Mouse (Mus musculus) stomach, embryonic 16.5 days (tissue): ENCODE results near the gene Ctsll3. TPM values are rescaled to one million over a fixed set of nuclear protein-coding genes. Genes with fewer than 3 reads are reported as not detected.

Experiments used
- ATAC-seq: fragments of 200-750 bp; cut with Nextera tagmentation; 2 replicates; pipeline ENCODE4 v1.8.0; 2017; ENCODE audit warnings: moderate number of reproducible peaks, moderate TSS enrichment; ENCODE audit not compliant: insufficient read depth, low FRiP score
- H3K27ac ChIP-seq: fragments of 300-500 bp; sonication (generic); 2 replicates; pipeline ENCODE4 v1.5.1; 2014; ENCODE audit warnings: low read length
- H3K27me3 ChIP-seq: fragments of 300-500 bp; sonication (generic); 2 replicates; pipeline ENCODE4 v1.6.1; 2014; ENCODE audit warnings: low read length, control low read depth, mixed read lengths; ENCODE audit not compliant: control insufficient read depth, insufficient read depth
- H3K36me3 ChIP-seq: fragments of 300-500 bp; sonication (generic); 2 replicates; pipeline ENCODE4 v1.6.1; 2014; ENCODE audit warnings: low read length; ENCODE audit not compliant: control insufficient read depth, insufficient read depth
- H3K4me1 ChIP-seq: fragments of 300-500 bp; sonication (generic); 2 replicates; pipeline ENCODE4 v1.6.1; 2014; ENCODE audit warnings: low read length, control low read depth, mixed read lengths; ENCODE audit not compliant: control insufficient read depth, insufficient read depth
- H3K4me2 ChIP-seq: fragments of 300-500 bp; sonication (generic); 2 replicates; pipeline ENCODE4 v1.6.1; 2014; ENCODE audit warnings: low read depth, low read length, mixed read lengths
- H3K4me3 ChIP-seq: fragments of 300-500 bp; sonication (generic); replicated peaks from 2 replicates; pipeline ENCODE4 v1.5.1; 2014; ENCODE audit warnings: mild to moderate bottlenecking, low read length
- H3K9ac ChIP-seq: fragments of 300-500 bp; sonication (generic); 2 replicates; pipeline ENCODE4 v1.6.1; 2014; ENCODE audit warnings: low read length
- H3K9me3 ChIP-seq: fragments of 300-500 bp; sonication (generic); replicated peaks from 2 replicates; pipeline ENCODE4 v1.6.1; 2016; ENCODE audit warnings: low read length, control low read depth; ENCODE audit not compliant: control insufficient read depth
- WGBS: fragments of 180-500 bp; shearing (Covaris S2); extraction: QIAGEN DNeasy Blood & Tissue Kit; methylation state at CpG from one replicate; pipeline ENCODE4 v1.1.7; 2014; 5-methylcytosine and 5-hydroxymethylcytosine counted together
- polyA plus RNA-seq: library from polyadenylated mRNA; unstranded; fragments of >200 nt; fragmentation: Nextera tagmentation; extraction: Ambion mirVana; gene quantifications from 2 replicates; pipeline ENCODE4 v1.2.1, GENCODE M21; 2015

Ctsll3 gene
- polyA plus RNA-seq, 1 experiment from 2014 or later, result not detected

DNA sequence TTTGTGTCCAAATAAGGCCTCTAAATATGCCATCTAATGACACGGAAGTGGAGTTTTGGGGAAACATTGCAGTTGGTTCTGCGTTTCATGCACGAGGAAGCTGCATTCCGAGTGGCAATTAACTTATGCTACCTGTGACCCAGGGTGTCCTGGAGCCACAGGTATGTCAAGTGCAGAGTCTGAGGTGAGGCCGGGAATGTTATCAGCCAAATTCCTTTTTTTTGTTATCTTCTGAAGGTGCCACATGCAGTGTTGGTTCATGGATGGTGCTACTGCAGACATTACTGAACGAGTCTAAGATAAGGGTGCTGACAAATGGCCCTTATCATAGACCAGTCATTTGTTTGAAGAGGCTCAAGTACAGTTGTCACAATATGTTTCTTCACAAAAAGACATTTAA, 10.1 kb upstream of the Ctsll3 start:
- Histone ChIP-seq H3K27me3 (no peaks in the 10 kb centered on the region), H3K4me3 (no peak overlapping the region), H3K27ac (no peak overlapping the region), H3K9me3 (no peaks in the 10 kb centered on the region), H3K9ac (no peak overlapping the region), H3K4me2 (no peak overlapping the region), H3K4me1 (no peaks in the 10 kb centered on the region), H3K36me3 (no peaks in the 10 kb centered on the region)
- WGBS, result 54% methylated on average over 6 of the region's 6 CpGs
- no peak for ATAC-seq

DNA sequence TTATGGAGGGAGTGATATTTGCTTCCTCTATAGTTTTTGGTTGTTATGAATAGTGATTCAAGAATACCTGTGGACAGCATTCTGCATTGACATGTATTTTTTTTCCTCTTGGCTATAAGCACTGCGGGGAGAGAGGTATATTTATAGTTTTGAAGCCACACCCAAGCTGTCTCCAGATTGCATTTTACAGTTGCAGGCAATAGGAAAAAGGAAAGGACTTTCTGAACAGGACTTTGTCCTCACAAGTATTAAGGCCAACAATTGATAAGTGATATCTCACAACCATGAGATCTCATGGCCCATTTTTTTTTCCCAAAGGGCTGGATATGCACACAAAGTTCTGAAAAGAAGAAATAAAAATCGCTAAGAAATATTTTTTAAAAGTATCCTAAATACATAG, 7.0 kb upstream of the Ctsll3 start:
- ATAC-seq, result no peak
- WGBS, result 60% methylated on average over 2 of the region's 2 CpGs

DNA sequence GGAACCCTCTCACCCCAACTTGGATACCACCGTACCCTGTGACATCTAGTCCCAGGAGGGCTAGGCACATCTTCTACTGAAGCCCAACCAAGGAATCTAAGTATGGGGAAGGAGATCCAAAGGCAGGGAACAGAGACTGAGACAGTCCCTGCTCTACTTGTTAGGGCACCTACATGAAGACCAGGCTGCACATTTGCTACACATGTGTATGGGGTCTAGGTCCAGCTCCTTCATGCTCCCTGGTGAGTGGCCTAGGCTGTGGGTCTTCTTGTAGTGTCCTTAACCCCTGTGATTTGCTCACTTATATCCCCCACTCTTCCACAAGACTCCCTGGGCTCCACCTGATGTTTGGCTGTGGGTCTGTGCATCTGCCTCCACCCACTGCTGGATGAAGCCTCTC, 13.2 kb downstream of the Ctsll3 start:
- Histone ChIP-seq H3K27ac (no peak overlapping the region), H3K36me3 (no peaks in the 10 kb centered on the region), H3K4me1 (no peaks in the 10 kb centered on the region), H3K9me3 (no peaks in the 10 kb centered on the region), H3K9ac (no peak overlapping the region), H3K27me3 (no peaks in the 10 kb centered on the region), H3K4me2 (no peak overlapping the region), H3K4me3 (no peak overlapping the region)
- no peak for ATAC-seq
- 67% methylated on average over 1 of the region's 1 CpGs for WGBS

More for the DNA sequence above, 7.0 kb upstream of the Ctsll3 start:
- Histone ChIP-seq H3K4me3 (no peak overlapping the region), H3K9ac (no peak overlapping the region), H3K27ac (no peak overlapping the region), H3K9me3 (no peaks in the 10 kb centered on the region), H3K4me2 (no peak overlapping the region), H3K27me3 (no peaks in the 10 kb centered on the region), H3K4me1 (no peaks in the 10 kb centered on the region), H3K36me3 (no peaks in the 10 kb centered on the region)

DNA sequence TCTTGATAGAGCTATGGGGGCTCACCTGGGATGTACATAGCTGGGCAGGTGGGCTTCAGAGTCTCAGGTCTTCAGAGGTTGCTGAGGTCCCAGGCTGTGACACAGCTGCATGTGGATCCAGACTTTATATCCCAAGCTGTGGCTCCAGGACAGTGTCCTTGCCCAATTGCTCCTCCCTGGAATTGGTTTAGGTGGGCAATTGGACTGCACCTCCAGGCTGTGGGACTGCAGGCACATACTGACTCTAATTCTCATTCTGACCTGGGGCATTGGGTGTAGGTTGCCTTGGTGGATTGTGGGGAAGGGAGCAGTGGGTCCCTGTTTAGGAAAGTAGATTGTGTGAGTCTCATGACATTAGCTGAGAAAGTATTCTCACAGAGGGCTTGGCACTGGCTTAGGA, 16.4 kb downstream of the Ctsll3 start, which contains the start of gene BC051665:
BC051665 (minus strand) TSS at position 101 of the 400 bp plus-strand sequence.
- Histone ChIP-seq H3K9ac (no peak within 1 kb of the TSS), H3K27ac (no peak within 1 kb of the TSS), H3K27me3 (no peaks in the 10 kb centered on the region), H3K4me3 (no peak within 1 kb of the TSS), H3K4me1 (no peaks in the 10 kb centered on the region), H3K9me3 (no peaks in the 10 kb centered on the region), H3K4me2 (no peak within 1 kb of the TSS), H3K36me3 (no peaks in the 10 kb centered on the region)
- ATAC-seq, result no peak

DNA sequence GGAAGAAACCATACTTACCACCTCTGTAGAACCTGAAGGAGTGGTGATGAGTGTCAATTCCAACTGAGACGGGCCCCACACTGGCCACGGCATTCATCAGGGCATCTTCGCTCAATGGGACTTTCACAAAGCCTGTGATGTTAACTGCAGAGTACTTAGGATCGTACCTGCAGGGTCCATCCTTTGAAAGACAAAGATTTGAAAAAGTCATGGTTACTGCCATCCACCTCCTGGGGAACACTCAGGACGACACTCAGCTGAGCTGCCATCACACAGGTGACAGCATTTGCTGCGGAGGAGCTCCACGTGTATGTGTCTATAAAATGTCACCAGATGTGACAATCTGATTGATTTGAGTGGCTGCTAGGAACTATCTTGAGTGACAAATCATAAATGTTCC, 19.3 kb downstream of the Ctsll3 start:
- H3K36me3 ChIP-seq, result no peaks in the 10 kb centered on the region
- no peak overlapping the region for H3K27ac ChIP-seq
- no peaks in the 10 kb centered on the region for H3K9me3 ChIP-seq
- H3K9ac ChIP-seq, result no peak overlapping the region
- no peak for ATAC-seq
- 85% methylated on average over 7 of the region's 7 CpGs for WGBS
- no peaks in the 10 kb centered on the region for H3K27me3 ChIP-seq
- no peaks in the 10 kb centered on the region for H3K4me1 ChIP-seq
- H3K4me2 ChIP-seq, result no peak overlapping the region
- H3K4me3 ChIP-seq, result no peak overlapping the region

DNA sequence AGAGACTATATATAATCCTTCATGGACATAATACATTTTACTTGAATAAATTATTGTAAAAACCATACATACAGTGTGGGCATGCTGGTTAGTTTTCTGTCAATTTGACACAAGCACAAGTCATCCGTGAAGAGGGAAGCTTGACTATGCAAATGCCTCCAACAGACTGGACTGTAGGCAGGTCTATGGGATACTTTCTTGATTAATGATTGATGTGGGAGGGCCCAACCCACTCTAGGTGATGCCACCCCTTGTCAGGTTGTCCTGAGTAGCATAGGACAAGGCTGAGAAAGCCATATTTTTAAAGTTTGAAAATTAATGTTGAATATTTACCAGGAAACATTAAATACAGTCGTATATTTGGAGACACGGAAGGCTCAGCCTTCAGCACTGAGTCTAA, 22.1 kb downstream of the Ctsll3 start:
- Histone ChIP-seq H3K27ac (no peak overlapping the region), H3K4me1 (no peaks in the 10 kb centered on the region), H3K27me3 (no peaks in the 10 kb centered on the region), H3K9me3 (no peaks in the 10 kb centered on the region), H3K4me3 (no peak overlapping the region), H3K9ac (no peak overlapping the region), H3K36me3 (no peaks in the 10 kb centered on the region), H3K4me2 (no peak overlapping the region)
- 82% methylated on average over 3 of the region's 3 CpGs for WGBS
- no peak for ATAC-seq

DNA sequence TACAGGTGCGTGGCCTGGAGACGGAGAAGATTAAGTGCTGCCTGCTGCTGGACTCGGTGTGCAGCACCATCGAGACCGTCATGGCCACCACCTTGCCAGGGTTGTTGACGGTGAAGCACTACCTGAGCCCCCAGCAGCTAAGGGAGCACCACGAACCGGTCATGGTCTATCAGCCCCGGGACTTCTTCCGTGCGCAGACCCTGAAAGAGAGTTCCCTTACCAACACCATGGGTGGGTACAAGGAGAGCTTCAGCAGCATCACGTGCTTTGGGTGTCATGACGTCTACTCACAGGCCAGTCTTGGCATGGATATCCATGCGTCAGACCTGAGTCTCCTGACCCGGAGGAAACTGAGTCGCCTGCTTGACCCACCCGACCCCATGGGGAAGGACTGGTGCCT, 41.5 kb downstream of the Ctsll3 start:
- WGBS, result 94% methylated on average over 17 of the region's 17 CpGs
- no peak for ATAC-seq
- H3K4me1 ChIP-seq, result no peaks in the 10 kb centered on the region

DNA sequence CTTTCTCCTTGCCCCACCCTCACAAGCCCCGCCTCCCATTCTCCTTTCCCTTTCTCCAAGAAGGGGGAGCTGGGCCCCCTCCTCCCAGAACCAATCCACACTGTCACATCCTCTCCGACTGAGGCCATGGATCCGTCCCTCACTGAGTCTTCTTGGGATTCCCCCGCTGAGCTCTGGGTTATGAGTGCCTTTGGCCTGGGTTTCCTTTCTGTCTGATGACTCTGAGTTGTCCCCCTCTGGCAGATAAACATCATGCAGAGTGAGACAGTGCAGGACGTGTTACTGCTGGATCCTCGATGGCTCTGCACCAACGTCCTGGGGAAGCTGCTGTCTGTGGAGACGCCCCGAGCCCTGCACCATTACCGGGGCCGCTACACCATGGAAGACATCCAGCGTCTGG, 42.3 kb downstream of the Ctsll3 start:
- Histone ChIP-seq H3K27me3 (no peaks in the 10 kb centered on the region), H3K4me2 (no peak overlapping the region), H3K4me3 (no peak overlapping the region), H3K9ac (no peak overlapping the region), H3K27ac (no peak overlapping the region), H3K36me3 (peaks cover 11% of the 10 kb centered on the region), H3K9me3 (no peaks in the 10 kb centered on the region), H3K4me1 (no peaks in the 10 kb centered on the region)
- WGBS, result 89% methylated on average over 12 of the region's 12 CpGs
- ATAC-seq, result 0 out of 2 replicates have a peak, but pooled peaks have one; percentile 21

More for the DNA sequence above, 41.5 kb downstream of the Ctsll3 start:
- no peak overlapping the region for H3K9ac ChIP-seq
- no peak overlapping the region for H3K27ac ChIP-seq
- no peaks in the 10 kb centered on the region for H3K9me3 ChIP-seq
- no peak overlapping the region for H3K4me3 ChIP-seq
- no peak overlapping the region for H3K4me2 ChIP-seq
- H3K36me3 ChIP-seq, result peaks cover 11% of the 10 kb centered on the region
- H3K27me3 ChIP-seq, result no peaks in the 10 kb centered on the region

DNA sequence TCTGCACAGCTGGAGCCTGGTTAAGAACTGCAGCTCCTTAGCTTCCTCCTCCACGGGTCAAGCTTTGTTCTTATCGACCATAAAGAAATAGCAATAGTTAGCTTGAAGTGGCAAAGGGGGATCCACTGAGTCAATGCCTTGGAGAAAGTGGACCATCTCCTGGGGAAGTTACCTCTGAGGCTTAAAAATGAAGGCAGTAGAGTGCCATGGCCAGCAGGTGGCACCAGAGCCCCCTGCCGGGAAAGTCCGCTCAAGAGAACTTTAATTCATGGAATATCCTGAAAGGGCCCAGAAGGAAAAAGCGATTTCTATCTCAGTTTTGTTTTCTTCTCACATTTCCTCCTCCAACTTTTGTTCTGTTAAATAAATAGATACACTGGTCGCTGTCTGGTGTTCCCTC, 43.5 kb downstream of the Ctsll3 start:
- 34% methylated on average over 6 of the region's 6 CpGs for WGBS
- no peak overlapping the region for H3K4me2 ChIP-seq
- no peaks in the 10 kb centered on the region for H3K4me1 ChIP-seq
- no peak overlapping the region for H3K27ac ChIP-seq
- H3K36me3 ChIP-seq, result peaks cover 11% of the 10 kb centered on the region
- no peaks in the 10 kb centered on the region for H3K27me3 ChIP-seq
- H3K9ac ChIP-seq, result no peak overlapping the region
- H3K9me3 ChIP-seq, result no peaks in the 10 kb centered on the region
- ATAC-seq, result no peak
- H3K4me3 ChIP-seq, result no peak overlapping the region

DNA sequence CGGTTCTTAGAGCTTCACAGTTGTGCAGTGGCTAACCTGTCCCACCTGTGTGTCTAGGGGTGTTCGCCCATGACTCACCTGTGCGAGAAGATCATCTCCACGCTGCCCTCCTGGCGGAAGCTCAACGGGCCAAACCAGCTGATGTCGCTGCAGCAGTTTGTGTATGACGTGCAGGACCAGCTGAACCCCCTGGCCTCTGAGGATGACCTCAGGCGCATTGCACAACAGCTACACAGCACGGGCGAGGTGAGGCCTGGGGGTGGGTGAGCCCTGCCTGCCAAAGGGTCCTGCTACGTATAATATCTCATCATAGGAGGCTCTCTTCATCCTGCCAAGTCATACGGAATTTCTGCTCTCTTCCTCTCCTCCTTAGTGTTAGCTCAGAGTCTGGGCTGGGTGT, 45.4 kb downstream of the Ctsll3 start:
- ATAC-seq, result no peak
- WGBS, result 82% methylated on average over 13 of the region's 13 CpGs
- no peak overlapping the region for H3K27ac ChIP-seq
- H3K9ac ChIP-seq, result no peak overlapping the region
- no peak overlapping the region for H3K4me3 ChIP-seq
- H3K4me2 ChIP-seq, result no peak overlapping the region
- peaks cover 16% of the 10 kb centered on the region for H3K36me3 ChIP-seq
- H3K27me3 ChIP-seq, result no peaks in the 10 kb centered on the region
- no peaks in the 10 kb centered on the region for H3K4me1 ChIP-seq
- no peaks in the 10 kb centered on the region for H3K9me3 ChIP-seq
